ENCODE assay signal across 7 mouse cellular contexts in genomic region chr6:120821715-120822114, GRCm38 (mm10). TPM values are rescaled to one million over a fixed set of nuclear protein-coding genes. Genes with fewer than 3 reads are reported as not detected.
A peak's percentile ranks its signal among the peaks of the same experiment; 100 is the strongest.
DNase-seq lines count a peak whose midpoint lies in the region; ATAC-seq and TF ChIP-seq lines count a peak whose summit lies in the region.

No protein-coding gene starts in this region.

- no peaks in the 10 kb centered on the region for H3K27me3 ChIP-seq in lung, postnatal 0 days (replicated peaks; ENCODE audit: insufficient read depth, low read length)
- no peaks in the 10 kb centered on the region for H3K27me3 ChIP-seq in forebrain, embryonic 10.5 days (ENCODE audit: poor library complexity, severe bottlenecking)
- H3K27me3 ChIP-seq in limb, embryonic 13.5 days: no peaks in the 10 kb centered on the region
- no peaks in the 10 kb centered on the region for H3K27me3 ChIP-seq in stomach, embryonic 14.5 days (ENCODE audit: control insufficient read depth, insufficient read depth, low read length)

- peak overlapping the region; percentile 65 for H3K4me2 ChIP-seq in lung, postnatal 0 days (replicated peaks; ENCODE audit: low read depth, low read length)
- peak overlapping the region; percentile 75 for H3K4me2 ChIP-seq in limb, embryonic 13.5 days (replicated peaks)
- peak overlapping the region; percentile 63 for H3K4me2 ChIP-seq in stomach, embryonic 14.5 days (replicated peaks; ENCODE audit: low read depth, low read length)

- DNase-seq in lung, postnatal 0 days (ENCODE audit: low spot score): no peak
- no peak for DNase-seq in lung, postnatal 10 days
- no peak for DNase-seq in forebrain, embryonic 10.5 days (ENCODE audit: extremely low spot score, low spot score)
- no peak for DNase-seq in urinary bladder, postnatal 10 days (ENCODE audit: low spot score)
- DNase-seq in layer of hippocampus, postnatal 36 days: no peak

- peak overlapping the region; percentile 97 for H3K27ac ChIP-seq in lung, postnatal 0 days (ENCODE audit: low read length)
- H3K27ac ChIP-seq in forebrain, embryonic 10.5 days: no peak overlapping the region
- no peak overlapping the region for H3K27ac ChIP-seq in limb, embryonic 13.5 days
- H3K27ac ChIP-seq in stomach, embryonic 14.5 days (ENCODE audit: low read length): peak overlapping the region; percentile 90; the same call in 1 of the 2 replicates

- peak overlapping the region; percentile 94 for H3K4me3 ChIP-seq in lung, postnatal 0 days (ENCODE audit: low read depth, low read length)
- peak overlapping the region; percentile 97 for H3K4me3 ChIP-seq in forebrain, embryonic 10.5 days
- H3K4me3 ChIP-seq in limb, embryonic 13.5 days: peak overlapping the region; percentile 92
- H3K4me3 ChIP-seq in stomach, embryonic 14.5 days (ENCODE audit: low read depth, low read length): peak overlapping the region; percentile 91

- peaks cover 10% of the 10 kb centered on the region for H3K36me3 ChIP-seq in lung, postnatal 0 days (ENCODE audit: insufficient read depth, low read length)
- peaks cover 31% of the 10 kb centered on the region for H3K36me3 ChIP-seq in forebrain, embryonic 10.5 days (replicated peaks)
- peaks cover 23% of the 10 kb centered on the region for H3K36me3 ChIP-seq in limb, embryonic 13.5 days
- H3K36me3 ChIP-seq in stomach, embryonic 14.5 days (ENCODE audit: control insufficient read depth, insufficient read depth, low read length): peaks cover 16% of the 10 kb centered on the region

- WGBS in lung, postnatal 0 days: 41% methylated on average over 5 of the region's 5 CpGs
- 63% methylated on average over 5 of the region's 5 CpGs for WGBS in forebrain, embryonic 10.5 days
- 54% methylated on average over 5 of the region's 5 CpGs for WGBS in limb, embryonic 13.5 days
- WGBS in stomach, embryonic 14.5 days: 47% methylated on average over 5 of the region's 5 CpGs

- no peaks in the 10 kb centered on the region for H3K4me1 ChIP-seq in lung, postnatal 0 days (ENCODE audit: insufficient read depth, low read depth, low read length)
- peaks cover 15% of the 10 kb centered on the region for H3K4me1 ChIP-seq in forebrain, embryonic 10.5 days
- peaks cover 14% of the 10 kb centered on the region for H3K4me1 ChIP-seq in limb, embryonic 13.5 days
- peaks cover 7% of the 10 kb centered on the region; the same call in 1 of the 2 replicates for H3K4me1 ChIP-seq in stomach, embryonic 14.5 days (ENCODE audit: control insufficient read depth, insufficient read depth, low read length)

- no peaks in the 10 kb centered on the region for H3K9me3 ChIP-seq in lung, postnatal 0 days (ENCODE audit: low read length)
- peaks cover 7% of the 10 kb centered on the region; the same call in 1 of the 2 replicates for H3K9me3 ChIP-seq in forebrain, embryonic 10.5 days
- H3K9me3 ChIP-seq in limb, embryonic 13.5 days: peaks cover 6% of the 10 kb centered on the region; the same call in 1 of the 2 replicates
- H3K9me3 ChIP-seq in stomach, embryonic 14.5 days (ENCODE audit: control insufficient read depth, low read depth, low read length): no peaks in the 10 kb centered on the region

- ATAC-seq in lung, postnatal 0 days: no peak
- ATAC-seq in limb, embryonic 13.5 days (ENCODE audit: low FRiP score, low read depth): no peak
- no peak for ATAC-seq in stomach, embryonic 14.5 days (ENCODE audit: insufficient number of reproducible peaks, insufficient read depth, low FRiP score, low read depth)

- no peak for TF ChIP-seq CTCF in lung, postnatal 0 days (IDR thresholded peaks at IDR 0.05)

- no peak for TF ChIP-seq EP300 in lung, postnatal 0 days (IDR thresholded peaks at IDR 0.05)

- peak overlapping the region; percentile 76 for H3K9ac ChIP-seq in lung, postnatal 0 days (replicated peaks; ENCODE audit: low read depth)
- H3K9ac ChIP-seq in limb, embryonic 13.5 days: peak overlapping the region; percentile 87
- peak overlapping the region; percentile 54 for H3K9ac ChIP-seq in stomach, embryonic 14.5 days (replicated peaks; ENCODE audit: low read depth, low read length)

RNA-seq across cellular contexts. Expression of gene Atp6v1e1, which starts 0.9 kb away (rescaled TPM):
- 177 and 187 TPM in 2 replicates for polyA plus RNA-seq in lung, postnatal 0 days (2015; fragmentation: Nextera tagmentation; extraction: Ambion mirVana)
- 109 and 110 TPM in 2 replicates for polyA plus RNA-seq in forebrain, embryonic 10.5 days (2016; fragmentation: Nextera tagmentation; extraction: Ambion mirVana)
- polyA plus RNA-seq in limb, embryonic 13.5 days (2015; fragmentation: Nextera tagmentation; extraction: Ambion mirVana): 102 and 105 TPM in 2 replicates
- polyA plus RNA-seq in stomach, embryonic 14.5 days (2014; fragmentation: Nextera tagmentation; extraction: Ambion mirVana): 125 and 128 TPM in 2 replicates
- total RNA-seq in layer of hippocampus, postnatal 36 days (2021): 100 to 1,000 TPM; 455 to 500 TPM

RNA-seq across cellular contexts. Expression of gene Bcl2l13, which starts 14.3 kb away (rescaled TPM):
- 12.3 and 14.0 TPM in 2 replicates for polyA plus RNA-seq in lung, postnatal 0 days (2015; fragmentation: Nextera tagmentation; extraction: Ambion mirVana)
- 51.5 and 52.7 TPM in 2 replicates for polyA plus RNA-seq in forebrain, embryonic 10.5 days (2016; fragmentation: Nextera tagmentation; extraction: Ambion mirVana)
- 27.0 and 31.3 TPM in 2 replicates for polyA plus RNA-seq in limb, embryonic 13.5 days (2015; fragmentation: Nextera tagmentation; extraction: Ambion mirVana)
- polyA plus RNA-seq in stomach, embryonic 14.5 days (2014; fragmentation: Nextera tagmentation; extraction: Ambion mirVana): 23.9 and 29.5 TPM in 2 replicates
- 10 to 100 TPM; 36.7 to 38.2 TPM for total RNA-seq in layer of hippocampus, postnatal 36 days (2021)

RNA-seq across cellular contexts. Expression of gene Slc25a18, which starts 48.3 kb away (rescaled TPM):
- polyA plus RNA-seq in lung, postnatal 0 days (2015; fragmentation: Nextera tagmentation; extraction: Ambion mirVana): 0.45 and 0.56 TPM in 2 replicates
- 0.14 and 0.29 TPM in 2 replicates for polyA plus RNA-seq in forebrain, embryonic 10.5 days (2016; fragmentation: Nextera tagmentation; extraction: Ambion mirVana)
- polyA plus RNA-seq in limb, embryonic 13.5 days (2015; fragmentation: Nextera tagmentation; extraction: Ambion mirVana): 0.57 and 0.67 TPM in 2 replicates
- 0.20 TPM in 1 of 2 replicates, not detected in the other for polyA plus RNA-seq in stomach, embryonic 14.5 days (2014; fragmentation: Nextera tagmentation; extraction: Ambion mirVana)
- total RNA-seq in layer of hippocampus, postnatal 36 days (2021): 10 to 100 TPM; 56.7 to 57.9 TPM

Comparison
In these comparisons a context has a peak if more than half of its experiments do, and no peak if none do; other contexts are left out.
1. H3K27ac ChIP-seq: peak in lung, postnatal 0 days (single experiment) and stomach, embryonic 14.5 days (single experiment); none in forebrain, embryonic 10.5 days (single experiment) and limb, embryonic 13.5 days (single experiment).
2. Peak in every context shown above with its lines, with median percentiles within 50 percentile points of each other: H3K4me2 ChIP-seq, H3K4me3 ChIP-seq and H3K9ac ChIP-seq.